Mouse (Mus musculus): ENCODE results near the gene Gm5415.
"Not testable (repeated sequence)": the region's sequence is repeated elsewhere in the genome, so short reads cannot be mapped to it uniquely, and the experiment has no call there.

The Gm5415 gene

DNA sequence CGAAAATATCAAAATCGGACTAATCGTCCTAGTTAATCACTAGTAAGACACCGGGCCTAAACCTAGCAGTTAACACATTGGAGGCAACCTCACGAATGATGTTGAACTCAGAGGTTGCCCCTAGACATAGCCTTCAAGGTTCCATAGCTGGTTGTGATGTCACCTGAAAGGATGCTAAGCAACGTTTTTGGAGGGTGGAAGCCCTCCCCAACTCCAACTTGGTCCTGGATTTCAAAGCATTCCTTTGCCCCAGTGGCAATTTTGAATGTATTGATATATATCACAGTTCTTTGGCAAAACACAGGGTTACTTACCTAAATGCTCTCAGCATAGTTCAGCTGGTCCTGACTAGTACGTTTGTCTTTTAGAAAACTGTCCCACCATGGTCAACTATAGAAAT is at the start of gene Gm5415:
Gm5415 (minus strand) TSS at position 101 of the 400 bp plus-strand sequence.
- not testable (repeated sequence) for DNase-seq (ENCODE audit: low spot score)

DNA sequence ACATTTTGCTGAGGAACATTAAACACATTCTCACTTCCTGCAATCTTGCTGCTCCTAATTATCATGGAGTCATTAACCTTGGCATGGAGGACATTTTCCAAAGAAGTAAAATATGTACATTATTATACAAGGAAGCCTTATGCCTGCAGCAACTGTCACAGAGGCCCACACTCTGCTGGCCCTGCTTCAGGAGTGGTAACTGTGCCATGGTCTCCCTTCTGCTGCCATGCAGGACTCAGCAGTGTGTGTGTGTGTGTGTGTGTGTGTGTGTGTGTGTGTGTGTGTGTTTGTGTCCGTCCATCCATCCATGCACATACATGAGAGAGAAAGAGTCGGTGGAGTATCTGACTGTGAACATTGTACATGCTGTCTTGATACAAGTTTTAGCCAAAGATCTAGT is 21.8 kb upstream of the Gm5415 start:
- no peak for DNase-seq (ENCODE audit: low spot score)

DNA sequence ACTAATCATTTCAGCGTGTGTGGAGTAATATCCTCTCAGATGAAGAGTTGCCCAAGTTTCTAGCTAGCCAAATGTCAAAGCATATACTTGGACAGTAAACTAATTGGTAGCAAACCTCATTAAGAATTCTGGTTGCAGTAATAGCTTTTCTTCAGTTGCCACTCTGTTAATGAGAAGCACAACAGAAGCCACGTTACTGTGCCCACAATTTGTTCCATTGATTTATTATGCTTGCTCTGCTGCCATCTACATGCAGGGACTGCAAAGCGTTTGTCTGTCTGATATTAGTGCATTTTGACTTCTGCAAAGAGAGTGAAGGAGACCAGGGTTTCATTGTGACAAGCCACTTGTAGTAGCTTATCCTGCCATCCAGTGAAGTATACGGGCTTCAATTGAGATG is 6.8 kb upstream of the Gm5415 start:
- DNase-seq (ENCODE audit: low spot score) = no peak

DNA sequence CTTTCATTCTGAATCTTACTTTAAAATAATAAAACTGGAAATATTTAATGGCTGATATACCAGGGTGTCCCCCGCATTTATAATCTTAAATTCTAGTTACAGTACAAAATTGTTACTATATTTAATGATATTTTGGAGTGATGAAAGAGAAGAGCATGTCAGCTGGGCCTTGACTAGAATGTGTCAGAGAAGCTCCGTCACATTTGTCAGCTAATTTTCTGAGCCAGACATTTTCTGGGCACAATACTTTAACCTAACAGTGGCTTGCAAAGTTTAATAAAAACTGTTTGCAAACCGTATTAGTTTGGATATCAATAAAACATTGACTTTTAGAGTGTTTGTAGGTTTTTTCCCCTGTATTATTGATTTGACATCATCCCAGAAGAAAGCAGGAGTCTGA is 6.4 kb upstream of the Gm5415 start:
- DNase-seq (ENCODE audit: low spot score) = no peak

DNA sequence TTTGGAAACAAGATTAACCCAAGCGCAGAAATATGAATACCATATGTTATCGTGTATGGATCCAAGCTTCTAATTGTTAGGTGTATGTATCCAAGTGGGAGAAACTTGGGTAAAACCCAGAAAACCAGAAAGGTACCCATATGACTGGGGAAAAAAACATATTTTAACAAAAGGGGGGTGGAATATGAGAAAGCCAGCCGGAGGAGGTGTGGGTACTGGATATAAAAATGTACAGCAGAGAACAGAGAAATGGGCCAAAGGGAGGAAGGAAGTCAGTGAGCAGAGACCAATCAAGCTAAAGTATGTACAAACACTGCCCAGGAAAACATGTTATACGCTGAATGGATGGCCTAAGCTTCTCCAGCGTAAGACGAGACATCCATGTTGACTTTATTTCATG is 43.7 kb downstream of the Gm5415 start:
- DNase-seq (ENCODE audit: low spot score) = no peak
